Mouse (Mus musculus): ENCODE data around the gene Gm20683.

DNA sequence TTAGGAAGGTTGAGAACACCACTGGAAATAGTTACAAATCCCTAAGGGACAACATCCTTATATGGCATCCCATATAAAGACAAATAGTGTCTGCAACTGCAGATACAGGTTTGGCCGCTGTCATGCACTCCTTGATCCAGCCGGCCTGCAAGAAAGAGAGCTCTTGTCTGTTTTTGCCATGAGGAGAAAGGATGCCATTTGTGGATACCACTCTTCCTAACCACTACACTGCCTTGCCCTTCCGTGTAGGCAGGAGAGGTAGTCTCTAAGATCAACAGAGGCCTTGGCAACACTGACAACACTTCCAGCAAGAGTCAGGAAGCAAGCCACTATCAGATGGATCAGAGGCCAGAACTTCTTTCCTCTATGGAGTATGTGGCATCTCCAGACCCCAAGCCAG lies 55.3 kb downstream of the Gm20683 start, which contains the start of gene Ccdc78:
- TF ChIP-seq CTCF (IDR thresholded peaks at IDR 0.05): no peak
- TF ChIP-seq EP300 (IDR thresholded peaks at IDR 0.05): no peak

Measured in lung, postnatal 0 days (tissue).